Mouse (Mus musculus): ENCODE measurements around the gene C1qb.

Gene C1qb

DNA sequence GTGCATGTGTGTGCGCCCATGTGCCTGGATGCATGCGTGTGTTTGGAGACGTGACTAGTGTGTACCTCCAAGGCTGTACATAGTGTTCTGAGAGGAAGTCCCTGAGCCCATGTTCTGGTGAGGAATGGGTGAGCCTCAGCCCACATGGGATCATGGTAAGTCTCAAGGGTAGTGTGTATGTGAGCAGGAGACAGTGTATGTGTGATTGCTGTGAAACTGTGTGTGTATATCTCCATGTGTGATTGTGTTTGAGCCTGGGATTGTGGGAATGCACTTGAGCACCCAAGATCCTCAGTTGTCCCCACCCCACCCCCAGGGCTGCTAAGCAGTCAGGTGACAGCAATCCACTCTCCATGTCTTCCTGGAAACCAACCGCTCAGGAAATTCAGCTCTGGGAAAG is 8.8 kb upstream of the C1qb start:
- DNase-seq (ENCODE audit: extremely low spot score, low spot score): no peak

GRCm38 (mm10) chr4:136893691-136894543 is 7.9 kb upstream of the C1qb start:
- peak; percentile 61 for DNase-seq (ENCODE audit: extremely low spot score, low spot score)

- DNase-seq (ENCODE audit: extremely low spot score, low spot score): no peak
Measured at GRCm38 (mm10) chr4:136892811-136893210, 6.8 kb upstream of the C1qb start, which contains the start of gene C1qc. TSS of gene C1qc (minus strand) at chr4:136893065.

GRCm38 (mm10) chr4:136892371-136892770 is 6.4 kb upstream of the C1qb start:
- no peak for DNase-seq (ENCODE audit: extremely low spot score, low spot score)

- no peak for DNase-seq (ENCODE audit: extremely low spot score, low spot score)
Measured at GRCm38 (mm10) chr4:136891115-136891514, 5.1 kb upstream of the C1qb start.

- no peak for DNase-seq (ENCODE audit: extremely low spot score, low spot score)
Measured at GRCm38 (mm10) chr4:136889981-136890380, 4.0 kb upstream of the C1qb start.

DNA sequence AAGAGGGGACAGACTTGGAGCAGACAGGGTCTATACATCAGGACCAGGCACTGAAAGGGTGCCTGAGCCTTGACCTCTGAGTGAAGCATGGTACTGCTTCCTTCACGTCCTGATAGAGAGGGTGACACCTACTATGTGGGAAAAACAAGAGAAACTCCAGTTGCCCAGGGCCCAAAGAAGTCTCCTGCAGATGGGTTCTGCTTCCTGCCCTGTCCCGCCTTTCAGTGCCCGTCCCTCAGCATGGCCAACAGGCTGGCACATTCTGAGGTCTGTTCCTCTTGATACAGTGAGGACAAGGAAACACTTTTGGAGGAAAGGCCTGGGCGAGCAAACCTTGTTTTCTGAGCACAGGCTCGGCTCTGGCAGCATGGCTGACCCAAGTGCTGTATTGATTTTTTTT is 1.7 kb upstream of the C1qb start:
- DNase-seq (ENCODE audit: extremely low spot score, low spot score): no peak

GRCm38 (mm10) chr4:136878601-136879000 is 7.4 kb downstream of the C1qb start:
- no peak for DNase-seq (ENCODE audit: extremely low spot score, low spot score)

GRCm38 (mm10) chr4:136878171-136878570 is 7.8 kb downstream of the C1qb start:
- no peak for DNase-seq (ENCODE audit: extremely low spot score, low spot score)

DNA sequence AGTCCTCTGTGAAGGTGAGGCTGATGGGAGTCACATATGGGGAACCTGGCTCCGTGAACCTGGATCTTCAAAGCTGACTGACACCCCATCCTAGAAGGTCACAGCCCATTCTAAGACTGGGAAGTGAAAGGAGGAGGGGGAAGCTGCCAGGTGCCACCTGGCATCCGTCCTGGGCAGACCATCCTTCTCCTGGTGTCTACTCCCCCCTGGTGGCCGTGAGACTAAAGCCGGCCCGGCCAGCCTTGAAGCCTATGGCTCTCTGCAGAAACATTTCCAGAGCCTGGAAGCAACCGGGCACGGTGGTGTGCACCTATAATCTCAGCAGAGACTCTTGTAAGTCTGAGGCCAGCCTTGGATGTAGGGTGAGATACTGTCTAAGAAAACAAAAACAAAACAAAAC is 9.0 kb downstream of the C1qb start:
- DNase-seq (ENCODE audit: extremely low spot score, low spot score): peak; percentile 57

- DNase-seq (ENCODE audit: extremely low spot score, low spot score): no peak
Measured at GRCm38 (mm10) chr4:136875012-136875411, 11.0 kb downstream of the C1qb start.

- no peak for DNase-seq (ENCODE audit: extremely low spot score, low spot score)
Measured at GRCm38 (mm10) chr4:136868371-136868770, 17.6 kb downstream of the C1qb start.

GRCm38 (mm10) chr4:136867690-136868345 is 18.2 kb downstream of the C1qb start:
- peak; percentile 35 for DNase-seq (ENCODE audit: extremely low spot score, low spot score)

DNA sequence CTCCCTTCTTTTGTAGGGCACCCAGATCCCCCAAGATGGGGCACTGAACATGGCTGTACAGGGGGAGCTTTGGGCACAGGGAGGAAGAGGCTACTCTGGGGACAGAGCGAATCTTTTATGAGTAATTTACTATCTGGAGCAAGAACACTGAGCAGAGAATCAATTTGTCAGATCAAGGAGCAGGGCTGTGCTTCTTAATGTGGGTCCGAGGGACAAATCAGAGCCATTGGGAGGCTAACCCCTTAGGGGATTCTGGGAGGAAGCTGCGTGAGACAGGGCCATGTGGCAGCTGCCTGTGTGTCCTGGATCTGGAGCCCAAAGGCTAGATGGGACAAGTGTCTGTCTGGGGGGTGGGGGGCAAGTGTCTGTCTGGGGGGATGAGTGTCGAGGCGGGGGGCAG is 20.5 kb downstream of the C1qb start:
- DNase-seq (ENCODE audit: extremely low spot score, low spot score): no peak

DNA sequence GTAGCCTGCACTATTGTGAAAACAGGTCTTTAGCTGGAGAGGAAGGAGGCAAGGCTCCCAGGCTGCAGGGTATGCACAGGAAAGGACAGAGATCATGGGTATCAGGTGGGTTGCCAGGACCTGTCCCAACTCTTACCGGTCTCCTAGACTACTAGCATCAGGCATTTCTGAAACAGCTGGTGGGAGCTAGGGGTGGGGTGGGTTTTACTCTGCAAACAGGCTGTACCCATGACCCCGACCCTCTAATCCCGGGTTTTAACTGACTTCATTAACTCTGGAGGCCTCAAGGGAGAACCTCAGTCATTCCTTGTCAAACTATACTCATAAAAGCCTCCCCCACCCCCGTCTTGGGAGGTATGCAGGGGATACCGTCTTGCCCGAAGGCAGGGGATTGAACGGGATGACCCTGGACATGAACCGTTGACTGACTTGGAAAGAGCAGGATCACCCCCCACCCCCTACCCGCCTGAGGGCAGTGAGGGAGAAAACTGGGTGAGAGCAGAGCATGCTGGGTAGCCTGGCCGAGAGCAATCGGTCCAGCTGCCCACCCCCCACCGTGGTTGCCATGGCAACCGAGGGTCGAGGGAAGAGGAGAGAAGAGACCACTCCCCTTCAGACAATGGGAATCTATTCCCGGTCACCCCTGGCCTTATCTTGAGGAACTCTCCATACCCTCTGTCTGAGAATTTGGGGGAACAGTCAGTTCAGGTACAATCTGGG is 21.1 kb downstream of the C1qb start:
- peak; percentile 87 for DNase-seq (ENCODE audit: extremely low spot score, low spot score)

- DNase-seq (ENCODE audit: extremely low spot score, low spot score): no peak
Measured at GRCm38 (mm10) chr4:136863517-136863916, 22.5 kb downstream of the C1qb start.

DNA sequence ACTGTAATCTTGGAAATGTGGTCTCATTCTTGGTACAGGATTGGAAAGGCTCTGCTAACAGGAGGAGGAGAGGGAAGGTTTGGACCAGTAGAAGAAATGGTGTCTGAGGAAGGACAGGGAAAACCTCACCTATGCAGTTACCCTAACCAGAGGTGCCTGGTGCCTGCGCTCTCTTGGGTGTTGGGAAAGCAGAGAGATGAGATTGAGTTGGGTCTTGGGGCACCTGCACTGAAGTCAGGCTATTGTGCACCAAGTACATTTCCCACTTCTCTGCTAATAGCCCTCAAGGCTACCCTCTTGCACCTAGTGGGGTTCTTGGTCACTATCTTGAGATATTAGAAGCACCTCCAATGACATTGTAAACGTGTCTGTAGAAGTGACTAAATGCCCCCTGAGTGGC is 23.6 kb downstream of the C1qb start:
- DNase-seq (ENCODE audit: extremely low spot score, low spot score): no peak

DNA sequence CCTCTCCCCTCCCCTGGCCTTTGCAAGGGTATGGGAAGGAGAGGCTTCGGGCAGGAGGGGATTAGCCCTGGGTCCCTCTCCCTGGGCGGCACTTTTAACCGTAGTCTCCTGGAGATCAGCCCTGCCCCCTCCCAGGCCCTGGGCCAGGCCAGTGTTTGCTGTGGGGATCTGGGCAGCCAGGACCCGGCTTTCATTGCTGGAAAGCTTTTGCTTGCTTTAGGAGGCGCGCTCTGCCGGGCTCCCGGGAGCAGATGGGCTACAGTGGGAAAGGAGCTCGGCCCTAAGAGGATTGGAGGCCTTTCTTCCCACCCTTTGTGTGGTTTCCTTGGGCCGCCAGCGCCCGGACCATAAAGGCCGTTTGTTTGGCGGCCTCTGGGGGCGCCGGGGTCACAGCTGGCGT is 24.2 kb downstream of the C1qb start:
- DNase-seq (ENCODE audit: extremely low spot score, low spot score): peak; percentile 55

GRCm38 (mm10) chr4:136860022-136860421 is 26.0 kb downstream of the C1qb start:
- DNase-seq (ENCODE audit: extremely low spot score, low spot score): no peak

DNA sequence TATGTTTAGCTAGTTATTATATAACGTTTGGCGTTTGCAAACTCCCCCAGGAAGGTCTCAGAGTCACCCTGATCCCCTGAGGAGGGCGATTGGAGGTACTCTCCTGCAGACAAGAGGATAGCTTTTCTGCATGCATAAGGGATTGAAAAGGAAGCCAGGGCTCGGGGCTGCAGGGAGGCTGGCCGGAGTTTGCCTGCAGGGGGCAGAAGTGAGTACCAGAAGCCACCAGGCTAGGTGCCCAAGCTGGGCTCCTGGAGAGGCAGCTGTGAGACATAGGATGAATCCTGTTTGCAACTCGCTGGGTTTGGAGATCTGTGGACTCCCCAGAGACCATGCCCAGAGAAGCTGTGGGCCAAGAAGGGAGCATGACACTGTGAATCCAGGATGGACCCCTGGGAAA is 30.9 kb downstream of the C1qb start:
- peak; percentile 51 for DNase-seq (ENCODE audit: extremely low spot score, low spot score)

- no peak for DNase-seq (ENCODE audit: extremely low spot score, low spot score)
Measured at GRCm38 (mm10) chr4:136852989-136853388, 33.0 kb downstream of the C1qb start.

GRCm38 (mm10) chr4:136852119-136852518 is 33.9 kb downstream of the C1qb start:
- no peak for DNase-seq (ENCODE audit: extremely low spot score, low spot score)

Data from neural tube, embryonic 10.5 days (tissue).